Mouse (Mus musculus) myocyte (in vitro differentiated cells): Measurements from ENCODE around the gene Tes.

Source experiments
- CEBPB ChIP-seq: IDR thresholded peaks from 2 replicates; pipeline ENCODE4 v1.6.1; 2011; ENCODE audit warnings: mild to moderate bottlenecking, moderate library complexity; ENCODE audit not compliant: poor library complexity, insufficient read depth, severe bottlenecking
- POLR2A ChIP-seq: IDR thresholded peaks from one replicate; pipeline ENCODE4 v1.6.1; 2011; ENCODE audit warnings: low read depth, mild to moderate bottlenecking, control low read depth, moderate library complexity; ENCODE audit not compliant: insufficient read length
- POLR2AphosphoS2 ChIP-seq: IDR thresholded peaks from one replicate; pipeline ENCODE4 v1.6.1; 2011; ENCODE audit warnings: low read depth, control low read depth; ENCODE audit not compliant: insufficient read length
- TCF3 ChIP-seq: IDR thresholded peaks from one replicate; pipeline ENCODE4 v1.6.1; 2011; ENCODE audit warnings: low read depth, control low read depth; ENCODE audit not compliant: insufficient read length
- USF1 ChIP-seq: IDR thresholded peaks from one replicate; pipeline ENCODE4 v1.6.1; 2011; ENCODE audit warnings: low read depth, mild to moderate bottlenecking, control low read depth, moderate library complexity

DNA sequence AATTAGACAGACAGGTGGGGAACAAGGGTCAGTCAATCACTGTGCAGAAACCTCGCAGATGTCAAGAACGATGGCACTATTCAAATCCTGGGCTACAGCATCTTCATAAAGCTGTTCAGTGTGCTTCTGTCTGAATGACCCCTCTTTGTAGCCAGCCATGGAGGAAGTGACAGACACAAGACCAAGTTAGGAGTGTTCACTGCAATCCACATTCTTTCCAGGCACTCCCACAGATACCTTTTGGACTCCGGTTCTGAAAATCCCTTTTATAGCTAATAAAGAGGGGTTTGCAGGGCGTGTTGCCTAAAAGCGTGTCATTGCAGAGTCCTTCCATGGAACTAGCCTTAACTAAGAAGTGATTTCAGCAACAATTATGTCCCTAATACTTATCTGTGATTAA, 14.9 kb downstream of the Tes start:
- TF ChIP-seq USF1 (no peak), CEBPB (no peak), TCF3 (no peak), POLR2AphosphoS2 (no peak), POLR2A (no peak)
